Mouse (Mus musculus) right cerebral cortex, adult 18-20 months (tissue): ENCODE data around the gene Fto.

Experiments
- DNase-seq: peaks from one replicate; pipeline ENCODE4 v3.0.0; 2022; ENCODE audit warnings: mixed read lengths

Fto gene

GRCm38 (mm10) chr8:91460965-91461364, 147.6 kb downstream of the Fto start:
- no peak for DNase-seq

- no peak for DNase-seq
Measured at GRCm38 (mm10) chr8:91463757-91464156, 150.4 kb downstream of the Fto start.

- no peak for DNase-seq
Measured at GRCm38 (mm10) chr8:91467463-91467862, 154.1 kb downstream of the Fto start.

GRCm38 (mm10) chr8:91467881-91468534, 154.7 kb downstream of the Fto start:
- DNase-seq, result no peak

- no peak for DNase-seq
Measured at GRCm38 (mm10) chr8:91469441-91469840, 156.1 kb downstream of the Fto start.

- peak; percentile 52 for DNase-seq
Measured at GRCm38 (mm10) chr8:91474731-91475279, 161.5 kb downstream of the Fto start.

- DNase-seq, result no peak
Measured at GRCm38 (mm10) chr8:91476988-91477387, 163.7 kb downstream of the Fto start.

- no peak for DNase-seq
Measured at GRCm38 (mm10) chr8:91477471-91477870, 164.1 kb downstream of the Fto start.

- no peak for DNase-seq
Measured at GRCm38 (mm10) chr8:91482511-91482910, 169.2 kb downstream of the Fto start.

- DNase-seq, result no peak
Measured at GRCm38 (mm10) chr8:91486394-91486793, 173.1 kb downstream of the Fto start.

- DNase-seq, result no peak
Measured at GRCm38 (mm10) chr8:91487456-91487855, 174.1 kb downstream of the Fto start.

GRCm38 (mm10) chr8:91488086-91488783, 174.9 kb downstream of the Fto start:
- peak; percentile 64 for DNase-seq

GRCm38 (mm10) chr8:91488784-91489450, 175.6 kb downstream of the Fto start:
- no peak for DNase-seq

- DNase-seq, result no peak
Measured at GRCm38 (mm10) chr8:91490065-91490464, 176.7 kb downstream of the Fto start.

- no peak for DNase-seq
Measured at GRCm38 (mm10) chr8:91493373-91493772, 180.0 kb downstream of the Fto start.

- DNase-seq, result no peak
Measured at GRCm38 (mm10) chr8:91494501-91495259, 181.4 kb downstream of the Fto start.

- no peak for DNase-seq
Measured at GRCm38 (mm10) chr8:91495260-91495601, 181.9 kb downstream of the Fto start.

- no peak for DNase-seq
Measured at GRCm38 (mm10) chr8:91496000-91496399, 182.7 kb downstream of the Fto start.

- no peak for DNase-seq
Measured at GRCm38 (mm10) chr8:91496936-91497335, 183.6 kb downstream of the Fto start.

- DNase-seq, result no peak
Measured at GRCm38 (mm10) chr8:91498611-91499010, 185.3 kb downstream of the Fto start.

GRCm38 (mm10) chr8:91499303-91499702, 186.0 kb downstream of the Fto start:
- no peak for DNase-seq

GRCm38 (mm10) chr8:91501960-91502600, 188.8 kb downstream of the Fto start:
- DNase-seq, result no peak

GRCm38 (mm10) chr8:91502791-91503190, 189.5 kb downstream of the Fto start:
- no peak for DNase-seq
